Mouse (Mus musculus) embryonic facial prominence, embryonic 10.5 days (tissue): ENCODE measurements around the gene Scarb1. TPM values are rescaled to one million over a fixed set of nuclear protein-coding genes. Genes with fewer than 3 reads are reported as not detected.
"Not testable (repeated sequence)": the region's sequence is repeated elsewhere in the genome, so short reads cannot be mapped to it uniquely, and the experiment has no call there.

Experiments used
- DNase-seq: peaks from one replicate; pipeline ENCODE4 v3.0.0-alpha.2; 2017; ENCODE audit warnings: low spot score
- H3K27ac ChIP-seq: fragments of 300-500 bp; sonication (generic); replicated peaks from 2 replicates; pipeline ENCODE4 v1.5.1; 2016; ENCODE audit warnings: mild to moderate bottlenecking
- H3K27me3 ChIP-seq: fragments of 300-500 bp; sonication (generic); replicated peaks from 2 replicates; pipeline ENCODE4 v1.6.1; 2016; ENCODE audit warnings: low read depth, mild to moderate bottlenecking; ENCODE audit not compliant: poor library complexity, severe bottlenecking
- H3K36me3 ChIP-seq: fragments of 300-500 bp; sonication (generic); replicated peaks from 2 replicates; pipeline ENCODE4 v1.6.1; 2016; ENCODE audit warnings: mild to moderate bottlenecking, moderate library complexity
- H3K4me1 ChIP-seq: fragments of 300-500 bp; sonication (generic); 2 replicates; pipeline ENCODE4 v1.6.1; 2016
- H3K4me3 ChIP-seq: fragments of 300-500 bp; sonication (generic); 2 replicates; pipeline ENCODE4 v1.5.1; 2016; ENCODE audit warnings: mild to moderate bottlenecking, moderate library complexity
- H3K9me3 ChIP-seq: fragments of 300-500 bp; sonication (generic); 2 replicates; pipeline ENCODE4 v1.6.1; 2016; ENCODE audit warnings: mild to moderate bottlenecking
- WGBS: fragments of 180-500 bp; shearing (Covaris S2); methylation state at CpG from one replicate; pipeline ENCODE4 v1.1.7; 2016; 5-methylcytosine and 5-hydroxymethylcytosine counted together
- polyA plus RNA-seq: library from polyadenylated mRNA; unstranded; fragments of >200 nt; fragmentation: Nextera tagmentation; extraction: Ambion mirVana; gene quantifications from 2 replicates; pipeline ENCODE4 v1.2.1, GENCODE M21; 2016

Scarb1 gene
- 43.2 and 47.3 TPM in 2 replicates for polyA plus RNA-seq

DNA sequence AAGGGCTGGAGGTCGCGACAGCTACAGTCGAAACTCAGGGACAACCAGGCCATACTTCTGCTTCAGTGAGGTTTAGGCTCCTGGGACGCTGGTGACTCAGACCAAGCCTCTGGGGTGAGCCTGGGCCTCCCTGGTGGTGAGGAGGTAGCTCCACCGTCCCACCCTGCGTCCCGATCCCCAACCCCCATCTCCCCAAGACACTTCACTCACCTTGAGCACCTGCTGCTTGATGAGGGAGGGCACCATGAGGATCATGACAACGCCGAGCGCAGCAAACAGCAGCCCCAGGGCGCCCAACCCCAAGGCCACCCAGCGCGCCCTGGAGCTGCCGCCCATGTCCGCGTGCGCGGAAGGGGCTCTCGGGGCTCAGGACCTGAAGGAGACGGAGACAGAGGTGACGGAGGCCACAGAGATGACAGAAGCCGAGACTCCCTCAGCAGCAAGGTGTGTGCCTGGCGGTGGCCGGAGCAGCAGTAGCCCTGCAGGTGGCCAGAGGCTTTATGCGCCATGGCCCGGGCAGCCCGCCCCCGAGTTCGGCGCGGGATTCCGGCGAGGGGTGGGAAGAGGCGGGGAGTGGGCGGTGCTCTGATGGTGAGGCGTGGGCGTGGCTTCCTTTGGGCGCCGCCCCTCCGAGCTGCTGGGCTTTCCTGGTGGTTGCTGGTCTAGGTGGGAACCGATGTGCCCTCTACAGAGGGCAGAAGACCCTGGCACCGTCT, at the start of gene Scarb1:
Scarb1 (minus strand) TSS at position 548 of the 716 bp plus-strand sequence.
- H3K4me3 ChIP-seq = peak within 1 kb of the TSS; percentile 86
- peaks cover 6% of the 10 kb centered on the region; the same call in 1 of the 2 replicates for H3K27me3 ChIP-seq
- peaks cover 41% of the 10 kb centered on the region for H3K4me1 ChIP-seq
- no peaks in the 10 kb centered on the region for H3K9me3 ChIP-seq
- WGBS = under 1% methylated on average over 42 of the region's 42 CpGs
- H3K27ac ChIP-seq = peak within 1 kb of the TSS; percentile 86
- peak; percentile 92 for DNase-seq
- 0 out of 2 replicates have a peak, but pooled peaks cover under 1% of the 10 kb centered on the region for H3K36me3 ChIP-seq

DNA sequence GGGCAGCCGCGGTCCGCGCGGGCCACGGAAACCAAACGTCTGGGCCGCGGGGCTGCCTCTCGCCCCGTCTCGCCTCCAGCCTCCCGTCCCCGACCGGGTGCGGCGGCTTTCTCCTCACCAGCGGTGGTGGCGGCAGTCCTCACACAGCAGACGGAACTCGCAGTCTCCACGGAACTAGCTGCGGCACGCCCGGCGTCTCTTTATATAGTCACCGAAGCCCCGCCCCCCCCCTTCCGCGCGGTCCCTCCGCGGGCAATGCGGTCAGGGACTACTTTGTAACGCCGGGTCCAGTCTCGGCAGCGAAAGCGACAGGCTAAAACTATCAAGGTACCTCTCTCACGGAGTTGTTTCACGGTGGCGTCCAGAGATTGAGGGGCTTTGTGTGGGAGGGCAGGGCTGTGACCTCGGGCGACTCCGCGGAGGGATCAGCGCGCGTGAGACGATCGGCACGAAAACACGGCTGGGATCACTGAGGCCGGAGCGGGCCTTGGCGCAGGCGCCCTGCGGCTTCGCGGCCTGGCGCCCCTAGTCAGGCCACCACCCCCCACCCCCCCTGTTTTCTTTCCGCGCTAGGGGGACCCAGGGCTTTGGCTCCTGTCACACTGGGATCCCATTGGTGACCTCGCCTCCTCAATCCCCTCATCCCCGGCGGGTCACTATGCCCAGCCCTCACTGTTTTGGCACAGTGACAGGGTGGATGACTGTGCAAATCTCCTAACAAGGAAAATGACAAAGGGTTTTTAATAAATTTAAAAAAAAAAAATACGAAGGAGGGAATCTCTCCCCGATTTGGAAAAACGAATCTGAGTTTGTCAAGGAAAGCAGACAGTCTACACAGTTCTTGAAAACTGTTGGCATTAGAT, 48.9 kb upstream of the Scarb1 start, which contains the start of gene Ubc:
Ubc (minus strand) TSS at position 624 of the 863 bp plus-strand sequence.
- WGBS = 2% methylated on average over 69 of the region's 69 CpGs

DNA sequence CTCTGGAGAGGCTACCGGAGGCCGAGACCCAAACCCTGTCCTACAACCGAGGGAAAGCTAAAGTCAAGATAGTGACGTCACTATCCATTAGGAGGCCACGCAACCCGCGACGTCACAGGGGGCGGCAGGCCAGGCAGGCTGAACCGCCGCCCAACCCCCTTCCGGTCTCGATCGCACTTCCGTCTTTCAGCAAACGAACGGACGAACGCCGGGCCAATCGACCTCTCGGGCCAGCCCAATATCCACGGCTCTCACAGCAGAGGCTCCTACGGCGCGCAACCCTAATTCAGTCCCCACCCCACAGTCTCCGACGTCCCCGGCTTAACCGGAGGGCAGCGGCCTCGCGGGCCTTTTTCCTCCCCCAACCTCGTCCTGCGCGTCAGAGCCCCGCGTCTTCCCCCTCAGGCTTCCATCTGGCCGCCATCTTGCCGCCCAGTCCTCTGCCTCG, 48.3 kb upstream of the Scarb1 start, which contains the start of gene Gm10382:
Gm10382 (plus strand) TSS at position 192 of the 448 bp plus-strand sequence.
- peaks cover 28% of the 10 kb centered on the region for H3K4me1 ChIP-seq
- no peaks in the 10 kb centered on the region for H3K9me3 ChIP-seq
- peak within 1 kb of the TSS; percentile 99 for H3K27ac ChIP-seq
- under 1% methylated on average over 41 of the region's 41 CpGs for WGBS
- peak; percentile 87 for DNase-seq
- no peaks in the 10 kb centered on the region for H3K27me3 ChIP-seq
- peaks cover 32% of the 10 kb centered on the region for H3K36me3 ChIP-seq
- H3K4me3 ChIP-seq = peak within 1 kb of the TSS; percentile 99

More for the DNA sequence above, 48.9 kb upstream of the Scarb1 start, which contains the start of gene Ubc:
- Histone ChIP-seq H3K4me1 (peaks cover 34% of the 10 kb centered on the region), H3K27ac (peak within 1 kb of the TSS; percentile 99), H3K9me3 (no peaks in the 10 kb centered on the region), H3K36me3 (peaks cover 26% of the 10 kb centered on the region), H3K27me3 (no peaks in the 10 kb centered on the region), H3K4me3 (peak within 1 kb of the TSS; percentile 99)
- DNase-seq = peak; percentile 91

GRCm38 (mm10) chr5:125388358-125389092, 47.6 kb upstream of the Scarb1 start:
- Histone ChIP-seq H3K27me3 (no peaks in the 10 kb centered on the region), H3K9me3 (no peaks in the 10 kb centered on the region), H3K4me3 (peak overlapping the region; percentile 99), H3K4me1 (peaks cover 21% of the 10 kb centered on the region), H3K27ac (peak overlapping the region; percentile 99), H3K36me3 (peaks cover 38% of the 10 kb centered on the region)
- DNase-seq = no peak
- WGBS = 32% methylated on average over 13 of the region's 13 CpGs

DNA sequence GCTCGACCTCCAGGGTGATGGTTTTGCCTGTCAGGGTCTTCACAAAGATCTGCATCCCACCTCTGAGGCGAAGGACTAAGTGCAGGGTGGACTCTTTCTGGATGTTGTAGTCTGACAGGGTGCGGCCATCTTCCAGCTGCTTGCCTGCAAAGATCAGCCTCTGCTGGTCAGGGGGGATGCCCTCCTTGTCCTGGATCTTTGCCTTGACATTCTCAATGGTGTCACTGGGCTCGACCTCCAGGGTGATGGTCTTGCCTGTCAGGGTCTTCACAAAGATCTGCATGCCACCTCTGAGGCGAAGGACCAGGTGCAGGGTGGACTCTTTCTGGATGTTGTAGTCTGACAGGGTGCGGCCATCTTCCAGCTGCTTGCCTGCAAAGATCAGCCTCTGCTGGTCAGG, 46.4 kb upstream of the Scarb1 start:
- H3K4me3 ChIP-seq, H3K27ac ChIP-seq, H3K9me3 ChIP-seq, H3K27me3 ChIP-seq, DNase-seq: not testable (repeated sequence)
- Histone ChIP-seq H3K36me3 (peaks cover 44% of the 10 kb centered on the region), H3K4me1 (peaks cover 10% of the 10 kb centered on the region)
- 93% methylated on average over 5 of the region's 6 CpGs for WGBS

DNA sequence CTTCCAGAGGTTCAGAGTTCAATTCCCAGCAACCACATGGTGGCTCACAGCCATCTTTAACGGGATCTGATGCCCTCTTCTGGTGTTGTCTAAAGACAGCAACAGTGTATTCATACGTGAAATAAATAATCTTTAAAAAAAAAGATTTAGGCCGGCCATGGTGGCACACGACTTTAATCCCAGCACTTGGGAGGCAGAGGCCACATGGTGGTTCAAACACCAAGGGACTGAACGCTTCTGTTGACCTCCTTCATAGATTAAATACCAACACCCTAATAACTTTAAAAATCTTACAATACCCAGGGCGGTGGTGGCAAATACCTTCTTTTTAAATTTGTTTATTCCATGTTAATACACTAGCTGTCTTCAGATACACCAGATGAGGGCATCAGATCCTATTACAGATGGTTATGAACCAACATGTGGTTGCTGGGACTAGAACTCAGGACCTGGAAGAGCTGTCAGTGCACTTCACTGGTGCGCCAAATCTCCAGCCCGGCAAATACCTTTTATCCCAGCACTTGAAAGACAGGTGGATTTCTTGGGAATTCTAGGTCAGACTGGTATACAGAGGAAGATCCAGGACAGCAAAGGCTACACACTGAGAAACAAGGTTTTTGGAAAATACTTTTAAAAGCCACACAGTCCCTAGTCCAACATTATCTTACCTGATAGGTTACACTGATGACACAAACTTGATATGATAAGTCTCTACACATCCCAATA, 44.5 kb upstream of the Scarb1 start:
- Histone ChIP-seq H3K4me1 (peaks cover 10% of the 10 kb centered on the region), H3K4me3 (no peak overlapping the region), H3K27ac (no peak overlapping the region), H3K36me3 (peaks cover 44% of the 10 kb centered on the region), H3K27me3 (no peaks in the 10 kb centered on the region), H3K9me3 (no peaks in the 10 kb centered on the region)
- WGBS = 83% methylated on average over 8 of the region's 8 CpGs
- DNase-seq = no peak

GRCm38 (mm10) chr5:125384512-125385214, 43.8 kb upstream of the Scarb1 start:
- Histone ChIP-seq H3K4me3 (no peak overlapping the region), H3K27me3 (no peaks in the 10 kb centered on the region), H3K4me1 (peaks cover 7% of the 10 kb centered on the region), H3K36me3 (peaks cover 44% of the 10 kb centered on the region), H3K27ac (no peak overlapping the region), H3K9me3 (no peaks in the 10 kb centered on the region)
- 93% methylated on average over 2 of the region's 2 CpGs for WGBS
- DNase-seq = no peak

- H3K36me3 ChIP-seq = peaks cover 44% of the 10 kb centered on the region
- DNase-seq = no peak
- H3K4me1 ChIP-seq = peaks cover 7% of the 10 kb centered on the region
- H3K27me3 ChIP-seq = no peaks in the 10 kb centered on the region
- no peak overlapping the region for H3K4me3 ChIP-seq
- WGBS = 84% methylated on average over 3 of the region's 3 CpGs
- no peaks in the 10 kb centered on the region for H3K9me3 ChIP-seq
- H3K27ac ChIP-seq = no peak overlapping the region
Observed at GRCm38 (mm10) chr5:125383637-125384420, 42.9 kb upstream of the Scarb1 start.

- 62% methylated on average over 6 of the region's 6 CpGs for WGBS
- Histone ChIP-seq H3K9me3 (no peaks in the 10 kb centered on the region), H3K27ac (no peak overlapping the region), H3K36me3 (peaks cover 35% of the 10 kb centered on the region), H3K4me1 (no peaks in the 10 kb centered on the region; the same call in 1 of the 2 replicates), H3K27me3 (no peaks in the 10 kb centered on the region), H3K4me3 (no peak overlapping the region)
- peak; percentile 49 for DNase-seq
Observed at GRCm38 (mm10) chr5:125382673-125383558, 42.0 kb upstream of the Scarb1 start.
